Mouse (Mus musculus) G1E-ER4 (cell line): Measurements from ENCODE around the gene Epor. TPM values are rescaled to one million over a fixed set of nuclear protein-coding genes. Genes with fewer than 3 reads are reported as not detected.

Source experiments
- GATA1 ChIP-seq: IDR thresholded peaks from one replicate; pipeline ENCODE4 v1.8.0; 2012; ENCODE audit warnings: low read length, inconsistent platforms
- polyA plus RNA-seq: library from polyadenylated mRNA; stranded (reverse); fragments of >175 nt; gene quantifications from 2 replicates; pipeline ENCODE4 v1.2.3, GENCODE M21; 2012

Epor gene
- polyA plus RNA-seq: 159 and 199 TPM in 2 replicates

DNA sequence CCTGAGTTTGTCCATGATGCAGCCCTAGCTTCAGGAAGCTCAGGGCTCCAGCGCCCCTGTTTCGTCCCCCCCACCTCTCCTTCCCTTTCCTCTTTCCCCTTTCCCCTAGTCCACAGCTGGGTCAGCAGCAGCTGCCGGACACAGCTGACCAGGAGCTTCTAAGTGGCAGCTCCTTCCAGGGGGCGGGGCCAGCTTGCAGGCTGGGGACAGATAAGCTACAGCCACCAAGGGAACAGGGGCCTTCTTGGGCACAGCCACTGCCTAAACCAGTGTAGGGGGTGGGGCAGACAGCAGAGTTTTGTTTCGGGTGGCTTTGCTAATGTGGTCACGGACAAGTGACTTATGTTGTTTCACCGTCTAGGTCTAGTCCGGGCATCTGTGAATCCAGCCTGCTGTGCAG, at the start of gene Epor:
TSS of gene Epor (minus strand) at position 90 of the 400 bp plus-strand sequence.
- TF ChIP-seq GATA1: no peak

DNA sequence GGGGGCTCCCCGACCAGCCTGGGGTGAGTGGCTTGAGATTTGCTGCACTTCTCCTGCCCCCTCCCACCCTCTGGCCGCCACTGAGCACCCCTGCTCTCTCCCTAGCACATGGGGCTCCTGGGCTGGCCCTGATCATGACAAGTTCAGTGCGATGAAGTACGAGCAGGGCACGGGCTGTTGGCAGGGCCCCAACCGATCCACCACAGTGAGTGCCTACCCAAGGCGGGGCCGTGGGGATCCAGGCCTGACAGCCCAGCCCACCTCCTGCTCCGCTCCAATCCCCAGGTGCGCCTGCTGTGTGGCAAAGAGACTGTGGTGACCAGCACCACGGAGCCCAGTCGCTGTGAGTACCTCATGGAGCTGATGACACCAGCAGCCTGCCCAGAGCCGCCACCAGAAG, 49.4 kb upstream of the Epor start:
- no peak for TF ChIP-seq GATA1

DNA sequence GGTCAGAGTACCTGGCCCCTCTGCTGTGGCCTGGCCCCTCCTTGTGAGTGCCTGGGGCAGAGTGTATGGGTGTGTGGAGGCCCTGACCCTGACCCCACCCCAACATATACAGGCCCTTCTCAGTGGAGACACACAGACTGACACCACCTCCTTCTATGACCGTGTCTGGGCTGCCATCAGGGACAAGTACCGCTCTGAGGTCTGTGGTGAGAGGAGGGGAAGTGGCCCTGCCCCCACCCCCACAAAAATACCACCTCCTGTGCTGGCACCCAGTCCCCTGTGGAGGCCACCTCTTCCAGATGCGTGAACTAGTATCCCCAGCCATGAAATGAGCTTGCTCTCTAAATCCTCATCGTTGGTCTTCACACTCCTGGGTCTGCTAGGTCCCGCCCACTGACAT, 47.7 kb upstream of the Epor start:
- TF ChIP-seq GATA1: no peak

DNA sequence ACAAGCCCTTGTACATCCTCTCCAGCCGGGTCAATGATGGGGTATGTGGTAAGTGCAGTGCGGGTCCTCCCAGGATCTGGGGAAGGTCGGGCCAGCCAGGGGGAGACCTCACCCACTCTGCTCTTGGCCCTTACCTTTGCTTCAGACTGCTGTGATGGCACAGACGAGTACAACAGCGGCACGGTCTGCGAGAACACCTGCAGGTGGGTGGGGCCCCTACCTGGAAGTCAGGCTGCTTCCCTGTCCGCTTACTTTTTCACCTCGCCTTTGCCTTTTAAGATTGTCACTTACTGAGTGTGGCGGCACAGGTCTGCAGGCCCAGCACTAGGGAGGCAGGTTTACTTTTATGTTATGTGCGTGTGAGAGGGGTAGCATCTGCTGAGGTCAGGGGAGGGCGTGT, 41.2 kb upstream of the Epor start:
- no peak for TF ChIP-seq GATA1

DNA sequence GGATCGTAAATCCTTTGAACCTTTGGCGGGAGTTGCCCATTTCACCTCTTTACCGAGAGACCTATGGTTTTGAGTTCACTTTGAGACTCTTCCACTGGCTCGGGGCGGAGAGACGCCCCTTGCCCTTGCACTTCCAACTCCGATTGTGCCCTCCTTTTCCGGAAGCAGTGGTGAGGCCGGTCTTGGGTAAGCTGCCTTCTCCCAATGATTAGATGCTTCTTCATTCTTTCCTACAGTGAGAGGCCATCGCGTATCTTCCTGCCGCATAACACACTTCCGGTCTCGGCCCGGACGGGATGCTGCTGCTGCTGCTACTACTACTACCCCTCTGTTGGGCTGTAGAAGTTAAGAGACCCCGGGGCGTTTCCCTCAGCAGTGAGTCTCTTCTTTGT, 39.9 kb upstream of the Epor start:
- TF ChIP-seq GATA1: no peak

GRCm38 (mm10) chr9:22002194-22003162, 39.2 kb upstream of the Epor start, which contains the start of the genes Ccdc151 and Prkcsh:
Ccdc151 (minus strand) TSS chr9:22002634.
Prkcsh (plus strand) TSS chr9:22002806.
- no peak for TF ChIP-seq GATA1

DNA sequence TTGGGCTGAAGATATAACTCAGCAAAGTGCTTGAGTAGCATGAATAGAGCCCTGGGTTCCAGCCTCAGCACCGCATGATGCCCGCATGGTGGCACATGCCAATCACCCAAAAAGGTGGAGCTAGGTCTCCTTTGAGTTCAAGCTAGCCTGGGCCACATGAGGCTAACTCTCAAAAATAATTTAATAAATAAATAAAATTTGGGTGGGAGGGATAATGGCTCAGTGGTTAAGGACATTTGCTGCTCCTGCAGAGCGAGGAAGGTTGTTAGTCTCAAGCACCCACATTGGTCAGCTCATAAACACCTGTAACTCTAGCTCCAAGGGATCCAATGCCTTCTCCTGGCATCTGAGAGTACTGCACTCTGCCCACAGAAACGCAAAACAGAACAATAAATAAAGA, 38.3 kb upstream of the Epor start:
- no peak for TF ChIP-seq GATA1

DNA sequence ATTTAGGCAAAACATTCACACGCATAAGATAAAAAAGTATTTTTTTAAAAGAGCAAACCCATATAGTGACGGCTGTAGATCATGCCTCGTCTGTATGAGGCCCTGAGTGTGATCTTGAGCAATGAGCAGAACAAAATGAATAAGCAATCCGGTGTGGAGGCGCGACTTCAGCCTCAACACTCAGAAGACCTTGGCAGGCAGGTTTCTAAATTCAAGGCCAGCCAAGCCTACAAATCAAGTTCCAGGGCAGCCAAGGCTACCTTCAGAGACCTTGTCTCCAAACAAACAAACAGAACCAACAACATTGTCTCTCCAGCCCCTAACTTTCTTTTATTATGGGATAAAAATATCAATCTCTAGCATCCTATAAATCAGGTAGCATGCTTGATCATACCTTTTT, 37.0 kb upstream of the Epor start:
- TF ChIP-seq GATA1: no peak

DNA sequence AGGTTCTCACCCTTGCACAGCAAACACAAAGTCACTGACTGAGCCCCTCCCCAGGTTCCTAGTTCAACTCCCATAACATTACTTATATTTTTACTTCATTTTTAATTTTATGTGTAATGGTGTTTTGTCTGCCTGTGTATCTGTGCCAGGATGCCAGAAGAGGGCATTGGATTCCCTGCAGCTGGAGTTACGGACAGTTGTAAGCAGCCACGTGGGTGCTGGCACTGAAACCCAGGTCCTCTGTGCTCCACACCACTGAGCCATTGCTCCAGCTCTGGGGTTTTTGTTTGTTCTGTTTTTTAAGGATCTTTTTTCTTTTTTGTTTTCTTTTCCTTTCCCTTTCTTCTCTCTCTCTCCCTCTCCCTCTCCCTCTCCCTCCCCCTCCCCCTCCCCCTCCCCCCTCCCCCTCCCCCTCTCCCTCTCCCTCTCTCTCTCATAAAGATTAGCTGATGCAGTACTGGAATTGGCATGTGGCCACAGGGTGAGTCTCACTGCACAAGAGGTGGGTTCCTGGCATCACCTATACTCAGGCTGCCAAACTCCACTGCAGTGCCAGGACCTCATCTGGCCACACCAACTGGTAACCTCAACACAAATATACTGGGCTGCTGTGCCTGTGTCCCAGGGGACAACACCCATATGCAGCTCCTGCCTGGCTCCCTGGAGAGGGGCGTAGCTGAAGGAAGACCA, 33.0 kb upstream of the Epor start:
- TF ChIP-seq GATA1: no peak

GRCm38 (mm10) chr9:21992227-21992626, 28.9 kb upstream of the Epor start:
- no peak for TF ChIP-seq GATA1

DNA sequence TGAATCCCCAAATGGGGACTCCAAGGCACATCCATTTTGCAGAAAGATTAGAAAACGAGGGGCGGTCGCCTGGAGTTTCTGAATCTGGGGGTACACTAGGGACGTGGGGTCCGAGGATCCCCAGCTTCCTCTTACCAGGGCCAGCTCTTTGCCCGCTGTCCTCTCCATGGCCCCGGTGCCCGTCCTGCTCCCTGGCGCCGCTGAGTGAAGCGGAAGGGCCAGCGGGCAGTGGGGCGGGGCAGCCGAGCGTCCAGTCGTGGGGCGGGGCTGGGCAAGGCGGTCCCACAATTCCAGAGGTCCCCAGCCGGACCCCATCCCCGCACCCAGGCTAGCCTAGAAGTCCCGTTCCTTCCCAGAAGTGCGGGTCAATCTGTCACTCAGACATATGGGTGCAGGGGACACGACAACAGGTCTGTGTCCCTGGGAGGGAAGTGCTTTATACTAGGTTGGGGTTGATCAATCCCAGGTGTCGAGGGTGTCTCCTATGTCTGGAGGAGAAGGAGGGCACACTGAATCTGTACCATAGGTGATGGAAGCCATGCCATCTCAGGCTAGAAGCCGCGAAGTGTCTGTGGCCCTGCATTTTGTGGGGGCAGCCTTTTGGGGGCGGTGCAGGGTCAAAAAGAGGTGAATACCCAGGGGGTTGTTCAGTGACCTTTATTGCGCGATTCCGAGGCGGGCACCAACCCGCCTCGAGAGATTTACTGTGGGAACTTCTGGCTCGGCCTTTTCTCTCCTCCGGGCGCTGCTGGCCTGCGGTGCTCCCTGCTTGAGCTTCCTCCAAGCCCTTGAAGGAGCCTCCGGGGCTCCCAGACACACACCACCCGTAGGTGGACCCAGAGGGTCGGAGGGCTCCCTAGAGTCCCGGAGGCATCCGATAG, 26.2 kb upstream of the Epor start, which contains the start of gene Rgl3:
TSS of gene Rgl3 (minus strand) at position 217 of the 881 bp plus-strand sequence.
- no peak for TF ChIP-seq GATA1

GRCm38 (mm10) chr9:21988421-21989101, 25.3 kb upstream of the Epor start:
- no peak for TF ChIP-seq GATA1

DNA sequence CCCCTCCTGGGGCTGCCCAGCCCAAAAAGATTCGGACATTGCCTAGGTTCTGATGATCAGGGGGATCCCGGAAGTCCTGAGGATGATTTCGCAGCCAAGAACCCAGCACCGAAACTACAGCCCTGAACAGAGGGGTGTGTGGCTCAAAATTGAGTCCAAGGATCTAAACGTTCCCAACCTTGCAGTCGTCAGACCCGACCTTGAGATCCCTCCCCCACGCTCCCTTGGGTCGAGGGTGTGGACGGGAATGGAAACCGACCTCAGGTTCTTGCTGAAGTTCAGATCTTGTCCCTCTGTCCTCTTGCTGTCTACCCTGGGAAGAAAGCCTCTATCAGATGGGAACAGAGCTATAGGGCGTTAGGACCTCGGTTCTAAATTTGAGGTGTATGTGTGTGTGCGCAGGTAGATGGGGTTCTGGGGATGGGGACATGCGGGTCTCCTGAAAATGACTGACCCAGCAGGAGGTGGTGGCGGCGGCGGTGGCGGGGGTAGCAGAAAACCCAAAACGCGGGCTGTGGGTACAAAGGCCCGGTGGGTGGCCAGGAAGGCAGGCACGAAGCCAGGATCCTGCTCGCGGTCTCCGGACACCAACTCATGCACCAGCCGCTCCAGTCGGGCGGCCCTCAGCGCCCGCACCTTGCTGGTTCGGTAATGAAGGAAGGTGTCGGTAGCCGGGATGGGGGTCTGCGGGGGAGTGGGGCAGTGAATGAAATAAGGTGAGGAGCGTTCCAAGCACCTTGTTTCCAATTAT, 24.5 kb upstream of the Epor start:
- no peak for TF ChIP-seq GATA1

- no peak for TF ChIP-seq GATA1
Measured at GRCm38 (mm10) chr9:21983911-21984310, 20.6 kb upstream of the Epor start.
